Mouse (Mus musculus) spleen, adult 18-20 months (tissue): ENCODE results near the gene Egfl7.
A peak's percentile ranks its signal among the peaks of the same experiment; 100 is the strongest.

ENCODE experiments used
- DNase-seq, 2 experiments: peaks; one replicate each; pipeline ENCODE4 v3.0.0; 2022; ENCODE audit warnings: mixed read lengths in 2 of 2

Gene Egfl7

GRCm38 (mm10) chr2:26570034-26570433 is 9.8 kb upstream of the Egfl7 start:
- DNase-seq = peak in 1 of 2 experiments; percentile 48

GRCm38 (mm10) chr2:26571400-26571799 is 8.4 kb upstream of the Egfl7 start:
- DNase-seq = no peak

- DNase-seq = no peak
These were observed 8.0 kb upstream of the Egfl7 start for GRCm38 (mm10) chr2:26571826-26572225.

- DNase-seq = no peak
These were observed 6.4 kb upstream of the Egfl7 start for GRCm38 (mm10) chr2:26573396-26573795.

DNA sequence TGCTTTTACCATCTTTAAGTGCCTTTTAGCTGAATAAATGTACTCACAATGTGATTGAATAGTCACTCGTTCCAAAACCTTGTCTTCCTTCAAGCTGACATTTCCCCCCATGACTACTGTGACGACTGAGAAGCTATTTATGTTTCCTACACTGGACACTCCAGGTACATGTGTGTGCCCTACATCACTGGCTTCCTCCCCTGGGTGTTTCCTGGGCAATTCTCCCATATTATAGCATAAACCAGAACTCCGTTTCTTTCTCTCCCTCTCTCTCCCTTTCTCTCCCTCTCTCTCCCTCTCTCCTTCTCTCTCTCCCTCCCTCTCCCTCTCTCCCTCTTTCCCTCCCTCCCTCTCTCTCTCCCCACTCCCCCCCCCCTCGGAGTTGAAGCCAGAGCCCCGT is 6.0 kb upstream of the Egfl7 start:
- DNase-seq = no peak

DNA sequence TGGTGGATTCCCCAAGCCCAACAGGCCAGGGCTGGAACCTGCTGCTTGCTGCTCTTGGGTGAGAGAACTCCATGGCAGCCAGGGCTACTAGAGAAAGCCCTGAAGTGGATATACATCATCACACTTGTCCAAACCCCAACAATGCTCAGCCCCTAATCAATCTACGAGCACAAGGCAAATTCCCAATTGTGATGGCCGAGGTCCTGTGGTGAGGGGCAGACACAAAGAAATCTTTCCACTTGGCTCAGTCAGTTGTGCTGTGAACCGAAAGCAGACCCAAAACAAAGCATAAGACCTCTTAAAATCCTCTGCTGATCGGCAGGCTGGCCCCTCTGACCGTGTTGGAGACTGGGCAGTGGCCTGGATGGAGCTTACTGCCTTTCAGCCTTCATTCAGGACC is 5.0 kb upstream of the Egfl7 start:
- DNase-seq = no peak

DNA sequence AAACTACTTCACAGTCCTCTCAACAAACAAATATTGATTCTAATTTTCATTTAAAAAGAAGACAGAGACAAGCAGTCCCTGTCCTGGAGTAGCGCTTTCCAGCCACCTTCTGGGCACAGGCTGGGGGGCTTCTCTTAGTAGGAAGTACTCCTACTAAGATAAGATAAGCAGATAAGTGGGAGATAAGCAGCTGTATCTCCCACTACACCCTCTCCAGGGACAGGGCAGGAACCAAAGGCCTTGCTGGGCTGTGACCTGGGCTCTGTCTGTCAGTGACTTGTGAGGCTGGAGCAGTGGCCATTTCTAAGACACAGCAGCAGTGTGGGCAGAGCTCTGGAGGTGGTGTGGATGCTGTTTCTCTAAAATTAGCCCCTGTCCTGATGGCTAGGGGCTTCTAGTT is 4.4 kb upstream of the Egfl7 start:
- no peak for DNase-seq

GRCm38 (mm10) chr2:26575865-26576264 is 3.9 kb upstream of the Egfl7 start:
- DNase-seq = no peak

- no peak for DNase-seq
These were observed 3.4 kb upstream of the Egfl7 start for GRCm38 (mm10) chr2:26576462-26576861.

DNA sequence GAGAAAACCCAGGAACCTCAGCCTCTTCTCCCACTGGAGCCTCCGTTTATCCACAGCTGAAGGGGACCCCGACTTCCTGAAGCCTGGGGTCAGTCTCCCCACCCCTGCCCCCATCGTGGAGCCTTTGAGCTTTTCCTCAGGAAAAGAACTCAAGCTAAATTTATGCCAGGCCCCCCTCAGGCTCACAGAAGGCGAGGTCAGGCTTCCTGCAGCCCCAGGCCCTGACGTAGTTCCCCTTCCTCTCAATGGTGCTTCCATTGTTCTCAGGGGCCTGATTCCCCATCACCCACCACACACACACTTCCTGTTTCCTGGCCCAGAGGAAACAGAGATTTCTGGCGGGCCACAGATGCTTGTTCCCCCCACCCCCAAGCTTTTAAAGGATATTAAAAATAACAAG is 1.4 kb upstream of the Egfl7 start:
- DNase-seq = no peak

GRCm38 (mm10) chr2:26580751-26581150 is 937 bp downstream of the Egfl7 start:
- no peak for DNase-seq

DNA sequence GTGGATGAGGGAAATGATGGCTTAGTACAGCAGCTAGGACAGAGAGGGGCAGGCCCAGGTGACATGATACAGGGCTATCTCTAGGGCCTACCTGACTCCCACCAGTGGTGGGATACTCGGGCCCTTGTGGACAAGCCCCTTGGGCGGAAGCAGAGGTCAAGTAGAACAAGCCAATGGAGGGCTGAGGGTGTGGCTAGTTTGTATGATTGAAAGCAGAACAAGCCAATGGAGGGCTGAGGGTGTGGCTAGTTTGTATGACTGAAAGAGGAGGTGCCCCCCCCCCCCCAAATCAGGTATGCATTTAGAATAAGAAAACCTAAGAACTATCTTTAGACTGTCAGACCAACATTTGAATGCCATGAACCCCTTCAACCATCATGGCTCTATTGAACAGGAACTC is 2.4 kb downstream of the Egfl7 start:
- DNase-seq = no peak

- DNase-seq = no peak
These were observed 2.9 kb downstream of the Egfl7 start for GRCm38 (mm10) chr2:26582741-26583140.

- DNase-seq = no peak
These were observed 3.8 kb downstream of the Egfl7 start for GRCm38 (mm10) chr2:26583640-26584039.

GRCm38 (mm10) chr2:26585713-26586112 is 5.9 kb downstream of the Egfl7 start:
- DNase-seq = no peak

DNA sequence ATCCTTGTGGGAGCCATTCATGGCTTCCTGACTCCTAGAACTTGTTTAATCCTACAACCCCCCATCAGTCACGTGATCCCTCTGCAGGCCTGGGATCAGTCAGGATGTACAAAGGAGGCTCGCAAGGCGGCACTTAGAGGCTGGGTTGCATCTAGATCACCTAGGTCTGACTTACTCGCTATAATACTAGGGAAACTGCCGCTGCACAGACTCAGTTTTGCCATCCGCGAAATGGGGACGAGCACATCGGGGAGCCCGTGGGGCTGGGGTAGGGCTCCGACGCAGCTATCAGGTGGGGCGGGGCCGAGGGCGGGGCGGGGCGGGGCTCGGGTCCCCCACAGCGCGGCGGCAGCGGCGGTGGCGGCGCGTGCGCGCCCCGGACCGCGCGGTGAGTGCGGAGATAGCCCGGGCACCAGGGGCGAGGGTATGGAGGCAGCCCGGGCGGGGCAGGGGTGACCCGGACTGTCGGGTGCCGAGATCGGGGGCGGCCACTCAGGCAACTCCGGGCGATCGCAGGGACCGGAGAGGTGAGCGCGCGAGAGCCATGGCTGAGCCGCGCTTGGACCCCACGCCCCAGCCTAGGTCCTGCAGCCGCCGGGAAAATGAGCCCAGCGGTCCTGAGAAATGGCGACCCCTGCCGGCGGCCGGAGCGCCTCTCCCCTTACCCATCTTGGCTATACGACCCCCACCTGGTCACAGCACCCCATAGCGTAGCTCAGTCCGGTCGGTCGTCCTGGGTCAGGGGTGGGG is 6.7 kb downstream of the Egfl7 start, which contains the start of gene Gm20532:
Gm20532 (plus strand) TSS at position 346 of the 750 bp plus-strand sequence.
- peak; percentile 42 to 67 for DNase-seq

DNA sequence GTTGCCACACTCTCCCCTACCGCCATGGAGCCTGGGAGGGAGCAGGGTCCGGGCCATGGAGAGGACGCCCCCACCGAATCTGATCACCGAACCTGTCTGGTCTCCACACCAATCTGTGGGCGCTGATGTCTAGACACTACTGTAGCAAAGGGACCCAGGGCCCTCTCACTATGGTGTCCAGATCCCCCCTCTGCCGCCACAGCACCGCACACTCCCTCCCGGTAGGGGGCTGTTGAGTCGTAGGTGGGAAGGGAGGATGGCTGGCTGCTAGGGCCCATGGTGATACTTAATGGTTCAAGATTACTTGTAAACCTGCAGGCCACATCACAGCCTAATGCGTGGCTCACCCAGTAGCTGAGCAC is 7.2 kb downstream of the Egfl7 start:
- DNase-seq = no peak

GRCm38 (mm10) chr2:26588573-26588972 is 8.8 kb downstream of the Egfl7 start:
- no peak for DNase-seq

DNA sequence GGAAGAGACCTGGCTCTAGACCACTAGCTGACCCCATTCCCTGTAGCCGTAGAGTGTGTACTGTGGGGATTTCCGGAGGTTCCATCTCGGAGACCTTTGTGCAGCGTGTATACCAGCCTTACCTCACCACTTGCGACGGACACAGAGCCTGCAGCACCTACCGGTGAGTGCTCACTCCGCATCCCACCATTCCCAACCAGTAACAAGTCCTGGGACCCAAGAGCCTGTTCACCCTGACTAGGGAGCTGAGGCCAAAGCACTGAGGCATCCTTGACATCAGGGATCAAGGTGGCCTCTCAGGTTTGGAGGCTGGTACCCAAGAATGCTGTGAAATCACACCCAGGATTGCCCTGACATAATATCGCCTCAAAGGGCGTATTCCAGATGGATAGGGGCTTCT is 9.5 kb downstream of the Egfl7 start:
- no peak for DNase-seq

DNA sequence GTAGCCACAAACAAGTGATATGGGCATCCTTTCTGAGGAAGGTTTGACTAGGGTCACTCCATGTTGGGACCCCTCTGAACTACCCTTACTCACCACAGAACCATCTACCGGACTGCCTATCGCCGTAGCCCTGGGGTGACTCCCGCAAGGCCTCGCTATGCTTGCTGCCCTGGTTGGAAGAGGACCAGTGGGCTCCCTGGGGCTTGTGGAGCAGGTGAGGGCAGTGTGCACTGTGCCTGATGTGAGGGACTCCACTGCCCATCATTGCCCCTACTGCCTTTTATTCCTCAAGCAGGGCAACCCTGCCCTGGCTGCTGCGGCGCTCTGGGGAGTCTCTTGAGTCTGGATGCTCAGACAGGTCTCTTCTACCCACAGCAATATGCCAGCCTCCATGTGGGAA is 10.5 kb downstream of the Egfl7 start:
- DNase-seq = no peak

- no peak for DNase-seq
These were observed 11.1 kb downstream of the Egfl7 start for GRCm38 (mm10) chr2:26590962-26591361.

DNA sequence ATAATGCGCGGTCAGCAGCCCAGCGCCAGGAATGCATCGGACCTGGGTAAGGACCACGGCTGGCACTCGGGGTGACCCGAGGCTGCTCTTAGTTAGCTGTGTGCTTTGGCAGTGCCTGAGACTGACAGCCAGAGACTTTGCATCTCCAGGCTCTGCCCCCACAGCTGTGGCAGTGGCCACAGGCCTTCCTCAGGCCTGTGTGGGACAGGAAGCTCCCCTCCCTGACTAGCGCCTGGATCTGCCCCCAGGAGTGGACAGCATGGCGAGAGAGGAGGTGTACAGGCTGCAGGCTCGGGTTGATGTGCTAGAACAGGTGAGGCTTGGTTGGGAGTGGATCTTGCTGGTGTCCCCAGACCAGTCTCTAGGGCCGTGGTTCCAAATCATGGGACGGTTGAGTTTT is 11.6 kb downstream of the Egfl7 start:
- no peak for DNase-seq

GRCm38 (mm10) chr2:26593211-26594021 is 13.6 kb downstream of the Egfl7 start:
- DNase-seq = no peak

DNA sequence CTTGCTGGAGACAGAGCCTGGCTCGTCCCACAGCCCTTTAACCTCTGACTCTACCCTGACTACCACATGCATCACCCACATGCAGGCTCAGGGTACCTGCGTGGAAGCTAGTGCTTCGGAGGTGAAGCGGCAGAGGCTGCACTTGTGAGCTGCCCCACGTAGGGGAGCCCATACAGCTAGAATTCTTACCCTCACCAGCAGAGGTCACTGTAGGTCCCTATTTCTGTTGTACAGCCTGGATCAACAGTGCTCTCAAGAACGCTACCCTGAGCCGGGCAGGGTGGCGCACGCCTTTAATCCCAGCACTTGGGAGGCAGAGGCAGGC is 14.2 kb downstream of the Egfl7 start:
- DNase-seq = peak; percentile 41 to 59
